Mouse (Mus musculus) brain, embryonic 18.5 days (tissue): ENCODE measurements around the gene Tmem223.

ENCODE experiments used
- DNase-seq: peaks from one replicate; pipeline ENCODE4 v3.0.0-alpha.2; 2012; ENCODE audit warnings: low read depth, low spot score

The Tmem223 gene

DNA sequence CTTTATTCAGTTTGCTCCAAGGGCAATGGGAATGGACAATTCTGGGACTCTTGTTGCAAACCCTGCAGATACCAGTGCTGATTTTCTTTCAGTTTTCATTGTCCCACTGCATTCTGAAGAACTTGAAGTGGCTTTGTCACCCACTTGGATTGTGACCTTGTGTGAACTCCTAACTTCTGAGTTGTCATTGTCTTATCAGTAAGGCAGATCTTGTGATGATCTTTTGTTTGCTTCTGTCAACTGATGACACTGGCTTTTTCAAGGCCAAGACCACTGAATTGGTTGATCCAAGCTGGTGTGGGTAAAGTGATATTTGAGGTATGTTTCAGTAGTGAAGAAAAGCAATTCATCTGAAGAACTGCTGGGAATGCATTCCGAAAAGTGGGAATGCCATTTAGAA is 25.4 kb upstream of the Tmem223 start:
- DNase-seq: no peak

DNA sequence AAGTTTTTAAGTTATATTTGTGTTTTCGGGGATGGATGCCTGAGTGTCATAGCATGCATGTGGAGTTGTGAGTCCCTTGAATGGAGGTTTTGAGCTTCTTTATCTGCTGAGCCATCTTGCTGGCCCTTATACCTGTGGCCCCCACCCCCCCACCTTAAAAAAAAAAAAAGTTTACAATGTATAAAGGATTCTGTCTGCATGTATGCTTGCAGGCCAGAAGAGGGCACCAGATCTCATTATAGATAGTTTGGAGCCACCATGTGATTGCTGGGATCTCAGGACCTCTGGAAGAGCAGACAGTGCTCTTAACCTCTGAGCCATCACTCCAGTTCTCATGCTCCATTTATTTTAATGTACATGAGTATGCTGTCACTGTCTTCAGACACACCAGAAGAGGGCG is 23.4 kb upstream of the Tmem223 start:
- no peak for DNase-seq

DNA sequence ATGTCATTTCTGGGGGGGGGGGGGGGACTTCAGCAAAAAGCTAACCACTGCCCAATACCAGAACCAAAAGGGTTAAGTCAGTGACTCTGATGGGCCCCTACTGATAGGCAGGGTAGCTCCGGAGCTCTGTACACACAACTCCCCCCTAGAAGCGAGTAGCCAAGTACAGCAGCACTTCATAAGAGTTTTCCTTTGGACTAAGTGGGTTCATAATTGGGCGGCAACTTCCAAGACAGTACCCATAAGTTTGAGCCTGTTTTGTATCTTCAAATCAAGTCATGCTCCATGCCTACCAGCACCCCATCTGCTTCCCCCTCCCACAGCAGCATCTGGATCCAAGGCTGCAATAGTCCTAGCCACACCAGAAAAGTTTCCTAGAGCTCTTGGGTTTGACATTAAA is 15.1 kb upstream of the Tmem223 start:
- no peak for DNase-seq

DNA sequence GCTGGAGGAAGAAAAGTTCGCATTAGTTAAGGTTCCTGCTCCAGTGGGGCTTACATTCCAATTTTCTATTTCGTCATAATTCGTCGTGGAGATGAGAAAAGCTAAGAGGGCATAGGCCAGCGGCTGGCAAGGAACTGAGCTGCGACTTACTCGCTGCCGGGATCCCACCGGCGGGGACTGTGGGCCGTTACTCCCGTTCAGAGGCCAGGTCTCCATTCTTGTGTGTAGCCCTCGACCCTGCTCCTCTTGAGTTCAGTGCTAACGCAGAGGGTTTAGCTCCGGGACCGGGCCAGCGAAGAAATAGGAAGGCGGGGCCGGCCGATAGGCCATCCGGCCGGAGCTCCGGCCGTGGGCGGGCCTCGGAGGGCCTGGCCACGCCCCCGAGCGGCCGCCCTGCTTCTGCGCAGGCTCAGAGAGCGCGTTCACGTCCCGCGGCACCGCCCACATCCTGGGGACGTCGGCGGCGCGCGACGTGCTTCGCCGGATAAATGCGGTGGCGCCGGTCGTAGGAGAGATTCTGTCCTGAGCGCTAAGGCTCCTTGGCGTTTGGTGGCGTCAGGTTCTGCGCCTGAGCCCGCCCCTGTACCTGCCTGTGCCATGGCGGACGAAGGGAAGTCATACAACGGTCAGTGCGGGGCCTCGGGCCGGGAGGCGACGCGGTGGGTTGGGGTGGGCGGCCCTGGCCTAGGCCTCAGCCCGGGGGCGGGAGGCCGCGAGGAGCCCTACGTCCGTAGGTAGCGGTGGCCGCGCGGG is 14.0 kb upstream of the Tmem223 start, which contains the start of gene Nxf1:
Nxf1 (plus strand) TSS at position 439 of the 753 bp plus-strand sequence.
- peak; percentile 84 for DNase-seq

DNA sequence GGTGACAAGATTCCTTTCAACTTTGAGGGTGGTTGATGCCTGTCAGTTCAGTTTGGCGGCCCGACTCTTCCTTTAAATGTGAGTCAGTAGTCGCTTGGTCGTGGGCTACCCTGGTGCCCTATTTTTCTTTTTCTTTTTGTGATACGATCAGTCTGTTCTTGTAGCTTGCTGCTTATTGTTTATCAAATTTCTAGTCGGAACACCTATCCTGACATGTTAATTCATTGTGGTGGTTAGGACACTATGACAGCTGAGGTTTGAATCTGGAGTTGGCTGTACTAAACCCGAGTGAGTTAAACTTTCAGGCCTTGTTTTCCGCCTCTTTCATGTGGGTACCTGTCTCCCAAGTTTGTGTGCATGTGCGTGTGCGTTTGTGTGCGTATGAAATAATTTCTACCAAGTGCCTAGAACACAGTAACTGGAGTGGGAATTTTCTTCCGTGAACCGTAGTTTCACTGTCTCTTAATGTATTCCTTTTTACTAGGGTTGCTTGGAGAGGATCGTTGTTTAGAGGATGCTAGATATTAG is 13.3 kb upstream of the Tmem223 start:
- no peak for DNase-seq

DNA sequence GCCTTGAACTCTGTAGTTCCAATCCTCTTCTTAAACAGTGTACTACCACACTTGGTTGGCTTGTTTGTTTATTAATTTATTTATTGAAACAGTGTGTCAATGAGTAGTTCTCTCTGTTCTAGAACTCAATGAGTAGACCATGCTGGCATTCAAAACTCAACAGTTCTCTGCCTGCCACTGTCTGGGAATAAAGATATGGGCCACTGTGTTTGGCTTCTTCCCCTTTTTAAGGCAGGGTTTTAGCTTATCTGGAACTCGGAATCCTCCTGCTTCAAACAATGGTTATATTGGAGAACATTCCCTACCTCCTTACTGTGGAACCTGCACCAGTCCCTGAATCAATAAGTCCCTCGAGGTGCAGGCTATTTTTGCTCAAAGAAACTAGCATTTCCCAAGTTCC is 11.9 kb upstream of the Tmem223 start:
- no peak for DNase-seq

DNA sequence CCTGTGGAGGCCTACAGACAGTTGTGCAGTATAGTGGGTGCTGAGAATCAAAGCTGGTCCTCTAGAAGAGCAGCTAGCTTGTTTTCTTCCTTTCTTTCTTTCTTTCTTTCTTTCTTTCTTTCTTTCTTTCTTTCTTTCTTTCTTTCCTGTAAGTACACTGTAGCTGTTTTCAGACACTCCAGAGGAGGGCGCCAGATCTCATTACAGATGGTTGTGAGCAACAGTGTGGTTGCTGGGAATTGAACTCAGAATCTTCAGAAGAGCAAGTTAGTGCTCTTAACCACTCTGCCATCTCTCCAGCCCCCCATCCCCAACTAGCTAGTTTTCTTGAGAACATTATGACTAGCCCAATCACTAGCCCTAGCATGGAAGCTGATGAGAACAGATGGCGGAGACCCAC is 10.0 kb upstream of the Tmem223 start:
- DNase-seq: no peak

DNA sequence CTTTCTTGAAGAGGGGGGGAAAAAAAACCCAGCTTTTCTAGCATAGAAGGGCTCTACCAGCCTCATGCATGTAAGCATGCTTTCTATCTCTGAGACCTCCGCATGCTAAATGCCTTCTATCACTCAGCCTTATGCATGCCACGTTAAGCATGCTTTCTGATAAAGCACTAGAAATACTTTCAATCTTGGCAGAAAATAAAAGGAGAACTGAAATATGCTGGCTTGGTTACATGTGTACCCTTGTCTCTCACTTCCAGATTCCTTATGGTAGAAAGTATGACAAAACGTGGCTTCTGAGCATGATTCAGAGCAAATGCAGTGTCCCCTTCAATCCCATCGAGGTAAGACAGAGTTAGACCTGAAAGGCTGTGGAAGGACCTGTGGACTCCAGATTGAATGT is 7.5 kb upstream of the Tmem223 start:
- no peak for DNase-seq

DNA sequence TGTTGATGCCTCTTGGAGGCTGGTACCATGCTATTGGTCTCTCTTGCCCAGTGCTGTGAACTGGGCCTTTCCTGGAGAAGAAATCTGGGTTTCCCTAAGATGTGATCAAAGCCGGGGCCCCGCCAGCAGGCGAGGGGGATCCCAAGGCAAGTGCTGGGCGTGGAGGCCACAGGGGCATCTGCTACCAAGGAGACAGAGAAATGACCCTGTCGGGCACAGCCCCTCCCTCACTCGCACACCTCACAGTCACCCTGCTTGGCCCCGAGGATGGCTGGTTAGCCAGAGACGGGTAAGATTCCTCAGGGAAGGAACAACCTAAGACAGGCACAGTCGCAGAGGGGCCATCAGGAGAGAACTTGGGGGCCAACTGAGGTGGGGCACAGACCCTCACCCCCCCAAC is 5.2 kb upstream of the Tmem223 start:
- no peak for DNase-seq

DNA sequence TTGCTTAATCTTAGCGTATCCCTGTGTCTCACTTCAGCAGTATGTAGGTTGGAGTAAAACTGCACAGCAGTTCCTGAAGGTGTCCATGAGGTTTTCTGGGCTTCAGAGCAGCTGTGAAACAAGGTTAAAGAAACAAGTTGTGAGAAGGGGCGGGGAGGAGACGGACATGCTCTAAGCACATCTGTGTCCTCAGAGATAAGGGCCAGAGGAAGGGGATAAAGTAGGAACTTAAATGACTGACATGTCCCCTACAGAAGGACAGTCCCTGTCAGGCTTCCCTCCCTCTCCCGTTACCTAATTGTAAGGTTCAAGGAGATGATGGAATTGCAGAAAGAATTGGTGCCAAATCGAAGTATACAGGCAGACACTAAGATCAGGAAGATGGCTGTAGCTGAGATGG is 2.2 kb downstream of the Tmem223 start:
- DNase-seq: no peak

DNA sequence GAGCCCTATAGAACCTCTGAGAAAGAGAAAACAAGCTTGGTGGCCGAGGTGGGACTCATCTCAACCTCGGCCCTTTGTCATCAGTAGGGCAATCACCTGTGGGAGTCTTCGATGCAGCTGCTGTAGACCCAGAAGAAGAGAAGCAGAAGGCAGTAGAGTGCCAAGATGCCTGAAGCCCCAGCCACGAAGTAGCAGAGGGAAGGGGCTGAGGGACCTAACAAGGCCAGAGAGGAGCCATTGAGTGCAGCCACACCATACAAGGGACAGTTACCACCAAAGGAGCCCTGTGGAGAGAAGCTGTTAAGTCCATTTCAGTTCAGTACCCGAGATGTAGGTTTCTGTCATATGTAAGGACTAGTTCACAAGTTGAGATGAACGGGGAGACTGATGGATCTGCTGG is 2.6 kb downstream of the Tmem223 start:
- no peak for DNase-seq

DNA sequence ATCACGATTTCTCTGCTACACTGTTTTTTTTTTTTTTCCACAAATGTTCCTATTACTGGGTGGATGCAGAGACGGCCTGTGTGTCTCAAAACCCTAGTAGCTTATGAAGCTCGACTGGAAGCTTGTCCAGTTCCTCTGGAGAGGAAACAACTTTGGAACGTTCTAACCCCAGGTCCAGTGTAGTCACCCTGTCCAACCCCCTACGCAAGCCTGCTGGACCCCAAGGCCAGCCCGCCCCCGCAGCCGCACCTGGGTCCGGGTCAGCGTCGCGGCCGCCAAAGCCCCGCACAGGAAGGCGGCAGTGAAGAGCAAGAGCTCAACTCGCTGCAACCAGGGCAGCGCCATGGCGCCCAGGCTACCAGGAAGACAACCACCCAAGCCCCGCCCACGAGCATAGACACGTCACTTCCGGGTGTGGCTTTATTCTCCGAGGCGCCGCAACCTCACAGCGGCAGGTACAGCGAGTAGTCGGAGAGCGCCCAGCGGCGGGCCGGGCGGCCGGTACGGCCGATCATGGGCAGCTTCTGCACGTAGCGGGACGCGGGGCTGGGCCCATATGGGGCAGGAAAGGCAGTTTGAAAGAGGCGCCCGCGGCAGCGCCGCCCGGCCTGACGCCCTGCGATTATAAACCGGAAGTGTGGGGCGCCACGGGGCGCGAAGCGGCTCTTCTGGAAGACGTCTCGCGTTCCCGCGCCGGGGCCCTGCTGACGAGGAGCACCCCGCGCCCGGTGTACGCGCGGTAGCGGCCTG is 3.5 kb downstream of the Tmem223 start, which contains the start of gene Tmem179b:
Tmem179b (minus strand) TSS at position 382 of the 750 bp plus-strand sequence.
- peak; percentile 87 for DNase-seq

DNA sequence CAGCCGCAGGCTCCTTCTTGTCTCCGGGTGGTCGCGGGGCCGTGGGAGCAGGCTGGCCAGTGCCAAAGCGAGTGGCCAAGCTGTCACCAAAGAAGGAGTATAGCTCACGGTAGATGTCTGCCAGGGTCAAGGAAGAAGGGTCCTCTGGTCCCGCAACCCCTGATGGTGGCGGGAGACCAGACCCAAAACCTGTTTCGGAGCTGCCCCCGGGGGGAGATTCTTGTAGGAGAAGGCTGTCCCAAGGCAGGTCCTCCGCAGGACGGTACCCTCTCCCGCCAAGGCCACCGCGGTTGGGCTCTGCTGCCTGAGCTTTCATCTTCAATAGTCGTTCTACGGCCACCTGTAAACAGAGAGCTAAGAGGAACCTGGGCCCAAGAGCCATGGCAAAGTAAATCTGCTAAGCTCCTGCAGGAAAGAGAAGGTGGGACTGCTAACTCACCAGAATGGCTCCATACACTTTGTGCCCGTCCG is 4.2 kb downstream of the Tmem223 start:
- no peak for DNase-seq

DNA sequence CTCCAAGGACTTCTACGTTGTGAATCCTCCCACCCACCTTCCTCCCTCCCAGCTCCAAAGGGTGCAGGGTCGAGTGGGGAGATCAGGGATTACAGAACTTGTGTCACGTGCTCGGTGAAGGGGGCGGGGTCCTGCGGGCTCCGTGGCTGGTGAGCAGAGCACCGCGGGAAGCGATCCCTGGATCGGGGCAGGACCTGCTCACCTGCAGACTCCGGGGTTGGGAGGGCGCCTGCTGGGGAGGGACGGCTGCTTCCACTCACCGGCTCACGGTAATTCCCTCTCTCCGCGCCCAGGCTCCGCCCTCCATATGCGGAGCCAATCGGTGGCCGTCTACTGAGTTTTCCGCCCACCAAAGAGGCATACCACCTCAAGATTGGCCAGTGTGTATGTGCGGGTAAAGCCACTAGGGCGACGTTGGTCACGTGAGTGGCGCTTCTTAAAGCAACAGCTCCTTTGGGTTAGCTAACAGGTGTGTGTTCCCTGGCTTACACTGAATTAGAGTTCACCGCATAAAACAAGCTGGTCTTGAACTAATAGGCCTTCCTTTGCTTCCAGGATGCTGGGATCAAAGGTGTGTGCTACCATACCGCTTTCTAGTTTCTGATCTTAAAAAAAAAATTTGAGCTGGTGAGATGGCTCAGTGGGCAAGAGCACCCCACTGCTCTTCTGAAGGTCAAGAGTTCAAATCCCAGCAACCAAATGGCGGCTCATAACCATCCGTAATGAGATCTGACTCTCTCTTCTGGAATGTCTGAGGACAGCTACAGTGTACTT is 15.4 kb downstream of the Tmem223 start, which contains the start of gene Taf6l:
Taf6l (minus strand) TSS at position 410 of the 774 bp plus-strand sequence.
- peak; percentile 92 for DNase-seq

DNA sequence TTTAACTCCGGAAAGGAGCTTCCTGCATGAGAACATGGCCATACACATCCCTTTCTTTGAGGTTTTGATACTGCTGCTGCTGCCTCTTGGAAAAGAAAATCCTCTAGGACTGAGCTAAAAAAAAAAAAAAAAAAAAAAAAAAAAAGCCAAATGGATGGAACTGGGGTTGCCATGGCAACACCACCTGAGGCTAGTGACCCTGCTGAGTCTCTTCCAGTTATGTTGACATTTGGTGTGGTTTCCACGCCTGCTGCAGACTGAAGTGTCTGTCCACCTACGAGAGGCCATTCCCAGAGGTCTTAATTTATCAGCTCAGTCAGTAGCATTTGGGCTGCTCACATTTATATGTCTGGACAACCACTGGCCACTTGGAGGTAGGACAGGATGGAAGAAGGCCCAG is 17.7 kb downstream of the Tmem223 start:
- DNase-seq: no peak

DNA sequence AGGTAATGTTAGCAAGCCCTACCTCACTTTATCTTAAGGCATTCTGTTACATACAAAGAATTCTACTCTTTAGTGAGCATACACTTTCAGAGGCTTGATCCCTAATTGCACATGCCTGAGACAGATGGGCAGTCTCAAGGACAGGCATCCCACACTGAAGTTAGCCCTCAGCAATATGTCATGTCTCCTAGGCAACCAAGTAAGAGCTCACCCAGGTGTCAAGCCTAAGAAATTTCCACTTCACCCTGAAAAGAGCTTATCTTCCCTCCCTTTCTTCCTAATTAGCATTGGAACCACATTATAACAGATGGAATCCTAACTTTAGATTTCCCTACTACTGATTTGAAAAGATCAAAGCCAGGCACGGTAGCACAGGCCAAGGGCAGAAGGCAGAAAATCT is 18.4 kb downstream of the Tmem223 start:
- DNase-seq: no peak

DNA sequence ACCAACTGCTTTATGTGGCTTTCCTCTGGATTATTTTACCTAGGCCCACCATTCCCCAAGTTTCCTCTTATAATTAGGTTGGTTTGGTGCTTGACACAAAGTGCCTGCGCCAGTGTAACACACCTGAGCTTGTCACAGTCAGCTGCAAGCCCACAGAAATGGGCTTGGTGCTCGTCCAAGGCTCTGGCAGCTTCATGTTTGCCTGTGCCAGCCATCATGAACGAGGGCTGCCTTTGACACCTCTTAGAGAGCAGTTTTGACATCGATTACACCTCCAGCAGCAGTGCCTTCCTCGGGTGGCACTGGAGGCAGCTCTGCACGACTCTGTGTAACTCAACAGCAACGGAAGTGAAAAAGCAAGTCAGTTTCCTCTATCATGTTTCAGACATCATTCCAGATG is 19.4 kb downstream of the Tmem223 start:
- DNase-seq: no peak

DNA sequence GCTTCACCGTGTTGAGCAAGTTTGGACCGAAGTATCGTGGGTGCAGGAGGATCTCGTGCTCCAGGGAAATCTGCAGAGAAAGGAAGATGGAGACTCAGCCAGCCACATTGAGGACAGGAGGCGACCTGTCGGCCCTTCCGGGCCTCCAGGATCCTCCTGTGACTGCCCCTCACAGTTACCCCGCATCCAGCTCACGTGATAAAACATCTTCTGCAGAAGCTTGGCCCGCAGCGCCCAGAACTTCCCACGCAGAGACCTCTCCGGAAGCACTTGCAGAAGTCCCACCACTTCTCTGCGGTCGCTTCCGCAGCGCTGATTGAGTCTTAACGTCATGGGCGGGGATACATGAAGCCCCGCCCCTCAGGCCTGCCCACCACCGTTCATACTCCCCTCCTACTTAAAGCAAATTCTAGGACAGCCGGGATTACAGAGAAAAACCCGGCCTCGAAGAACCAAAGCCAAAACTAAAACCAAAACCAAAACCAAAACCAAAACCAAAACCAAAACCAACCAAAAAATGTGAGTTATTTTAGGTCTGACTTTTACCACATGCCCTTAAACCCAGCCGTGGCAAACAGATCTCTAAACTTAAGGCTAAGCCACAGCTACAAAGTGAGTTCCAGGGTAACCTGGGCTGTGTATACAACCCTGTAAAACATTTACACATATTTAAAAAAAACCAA is 27.6 kb downstream of the Tmem223 start, which contains the start of gene Polr2g:
Polr2g (minus strand) TSS at position 314 of the 683 bp plus-strand sequence.
- peak; percentile 80 for DNase-seq

DNA sequence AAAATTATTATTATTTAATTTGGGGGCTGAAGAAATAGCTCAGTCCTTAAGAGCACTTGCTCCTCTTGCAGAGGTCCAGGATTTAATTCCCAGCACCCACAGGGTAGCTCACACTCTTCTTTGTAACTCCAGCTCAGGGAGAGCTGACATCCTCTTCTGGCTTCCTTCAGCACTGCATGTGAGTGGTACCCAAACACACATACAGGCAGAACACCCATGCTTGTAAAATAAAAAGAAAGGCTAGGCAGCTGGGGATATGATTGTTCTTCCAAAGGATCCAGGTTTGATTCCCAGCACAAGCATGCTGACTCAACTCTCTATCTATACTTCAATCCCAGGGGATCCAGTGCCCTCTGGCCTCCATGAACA is 28.1 kb downstream of the Tmem223 start:
- DNase-seq: no peak

DNA sequence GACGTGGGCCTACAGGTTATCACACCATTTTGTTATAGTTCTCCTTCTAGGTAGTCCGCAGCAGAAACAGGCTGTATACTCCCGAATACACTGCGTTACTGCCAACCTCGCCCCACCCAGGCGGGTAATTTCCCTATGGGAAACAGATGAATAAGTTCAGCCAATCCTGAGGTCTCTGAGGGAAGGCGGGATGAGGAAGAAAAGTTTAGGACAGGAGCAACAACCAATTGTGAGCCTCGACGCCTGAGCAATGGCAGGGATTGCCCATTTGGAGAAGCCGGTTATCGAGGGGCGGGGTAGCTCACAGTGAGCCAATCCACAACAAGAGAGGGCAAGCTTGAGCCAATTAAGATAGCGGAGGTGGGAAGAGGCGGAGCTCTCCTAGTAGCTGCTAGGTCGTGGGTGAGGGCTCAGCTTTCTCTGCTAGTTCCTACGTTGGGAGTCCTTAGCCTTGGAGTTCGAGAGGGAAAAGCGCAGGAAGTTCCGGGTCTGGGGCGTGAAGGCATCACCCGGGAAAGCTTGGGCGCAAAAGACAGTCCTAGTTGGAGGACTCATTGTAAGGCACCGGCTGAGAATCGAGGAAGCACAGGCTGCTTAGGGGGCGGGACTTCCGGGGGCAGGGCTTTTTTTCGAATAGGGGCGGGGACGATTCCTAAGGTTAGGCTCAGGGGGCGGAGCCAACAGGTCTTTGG is 31.5 kb downstream of the Tmem223 start, which contains the start of gene Zbtb3:
Zbtb3 (plus strand) TSS at position 426 of the 692 bp plus-strand sequence.
- peak; percentile 98 for DNase-seq
